Mouse (Mus musculus): ENCODE results near the gene Ccdc184.

- TF ChIP-seq GATA1 (IDR thresholded peaks at IDR 0.05; ENCODE audit: low read length) (no peak), TAL1 (IDR thresholded peaks at IDR 0.05; ENCODE audit: low read length) (no peak)
These were observed 27.2 kb upstream of the Ccdc184 start for GRCm38 (mm10) chr15:98139763-98140162.
